Mouse (Mus musculus) olfactory bulb, adult 2 months (tissue): ENCODE measurements around the gene Kcnq1.

ENCODE experiments used
- CTCF ChIP-seq: fragments of 200-500 bp; IDR thresholded peaks from 2 replicates; pipeline ENCODE4 v1.5.1; 2012; ENCODE audit warnings: low read depth, mild to moderate bottlenecking, low read length, moderate library complexity; ENCODE audit not compliant: insufficient read depth
- POLR2A ChIP-seq: fragments of 200-500 bp; IDR thresholded peaks from 2 replicates; pipeline ENCODE4 v1.6.1; 2012; ENCODE audit warnings: mild to moderate bottlenecking, low read depth, low read length, moderate library complexity; ENCODE audit not compliant: insufficient read depth

- TF ChIP-seq CTCF (no peak), POLR2A (no peak)
Observed at GRCm38 (mm10) chr7:143106062-143106461, at the start of gene Kcnq1.
